Mouse (Mus musculus) megakaryocyte progenitor cell, adult 5-6 weeks (primary cell): ENCODE data around the gene Fam155a. TPM values are rescaled to one million over a fixed set of nuclear protein-coding genes. Genes with fewer than 3 reads are reported as not detected.
"Not testable (repeated sequence)": the region's sequence is repeated elsewhere in the genome, so short reads cannot be mapped to it uniquely, and the experiment has no call there.

Source experiments
- ATAC-seq: replicated peaks from 2 replicates; pipeline ENCODE4 v1.8.0; 2016; ENCODE audit warnings: mild to moderate bottlenecking, moderate TSS enrichment, inconsistent platforms; ENCODE audit not compliant: poor library complexity
- total RNA-seq, 2 experiments: library from RNA; stranded (forward) in 1 of 2; stranded (reverse) in 1 of 2; fragments of 157-497, 149-512 nt in 1 of 2; fragments of 200-1000 nt in 1 of 2; gene quantifications; 2 replicates each; pipeline versions ENCODE4 v1.2.3 to v1.2.4; 2015 to 2017

Fam155a gene
- total RNA-seq, 2 experiments from 2014 or later = not detected

GRCm38 (mm10) chr8:9692370-9692769 is 78.6 kb downstream of the Fam155a start:
- no peak for ATAC-seq

DNA sequence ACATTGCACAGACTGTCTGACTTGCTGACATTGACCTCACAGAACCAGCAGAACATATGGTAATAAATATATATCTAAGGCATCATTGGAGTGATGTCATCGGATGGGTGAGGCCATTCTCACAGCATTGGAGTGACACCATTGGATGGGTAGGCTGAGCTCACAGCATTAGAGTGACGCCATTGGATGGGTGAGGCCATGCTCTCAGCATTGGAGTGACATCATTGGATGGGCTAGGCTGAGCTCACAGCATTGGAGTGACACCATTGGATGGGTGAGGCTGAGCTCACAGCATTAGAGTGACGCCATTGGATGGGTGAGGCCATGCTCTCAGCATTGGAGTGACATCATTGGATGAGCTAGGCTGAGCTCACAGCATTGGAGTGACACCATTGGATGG is 110.9 kb downstream of the Fam155a start:
- not testable (repeated sequence) for ATAC-seq

- ATAC-seq = no peak
Measured at GRCm38 (mm10) chr8:9656901-9657300, 114.1 kb downstream of the Fam155a start.

GRCm38 (mm10) chr8:9654826-9655225 is 116.1 kb downstream of the Fam155a start:
- ATAC-seq = no peak

DNA sequence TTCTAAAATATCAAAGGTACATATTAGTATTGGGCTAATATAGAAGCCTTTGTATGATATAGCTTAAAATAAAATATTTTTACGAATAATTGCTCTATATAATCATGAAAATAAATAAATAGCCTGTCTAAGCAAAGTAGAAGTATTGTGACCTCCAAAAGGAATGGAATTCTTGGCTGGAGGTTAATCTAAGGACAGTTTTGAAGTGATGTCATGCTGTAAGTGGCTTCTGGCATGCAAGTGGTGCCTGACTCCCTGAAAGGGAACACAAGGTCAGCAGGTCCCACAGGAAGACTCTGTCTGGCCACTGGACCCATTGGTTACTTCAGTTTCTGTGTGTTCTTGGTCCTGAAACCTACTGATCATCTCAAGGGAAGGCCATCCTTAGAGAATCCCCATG is 117.3 kb downstream of the Fam155a start:
- no peak for ATAC-seq

DNA sequence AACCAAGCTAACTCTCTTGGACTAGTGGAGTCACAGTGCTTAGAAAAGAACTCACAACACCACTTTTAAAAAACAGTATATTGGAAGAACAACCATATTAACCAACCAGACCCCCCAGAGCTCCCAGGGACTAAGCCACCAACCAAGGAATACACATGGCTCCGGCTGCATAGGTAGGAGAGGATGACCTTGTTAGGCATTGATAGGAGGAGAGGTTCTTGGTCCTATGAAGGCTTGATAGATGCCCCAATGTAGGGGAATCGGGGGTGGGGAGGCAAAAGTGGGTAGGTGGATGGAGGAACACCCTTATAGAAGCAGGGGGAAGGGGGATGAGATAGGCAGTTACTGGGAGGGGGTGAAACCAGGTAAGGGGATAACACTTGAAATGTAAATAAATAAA is 132.8 kb downstream of the Fam155a start:
- no peak for ATAC-seq

- no peak for ATAC-seq
Measured at GRCm38 (mm10) chr8:9635240-9635639, 135.7 kb downstream of the Fam155a start.

DNA sequence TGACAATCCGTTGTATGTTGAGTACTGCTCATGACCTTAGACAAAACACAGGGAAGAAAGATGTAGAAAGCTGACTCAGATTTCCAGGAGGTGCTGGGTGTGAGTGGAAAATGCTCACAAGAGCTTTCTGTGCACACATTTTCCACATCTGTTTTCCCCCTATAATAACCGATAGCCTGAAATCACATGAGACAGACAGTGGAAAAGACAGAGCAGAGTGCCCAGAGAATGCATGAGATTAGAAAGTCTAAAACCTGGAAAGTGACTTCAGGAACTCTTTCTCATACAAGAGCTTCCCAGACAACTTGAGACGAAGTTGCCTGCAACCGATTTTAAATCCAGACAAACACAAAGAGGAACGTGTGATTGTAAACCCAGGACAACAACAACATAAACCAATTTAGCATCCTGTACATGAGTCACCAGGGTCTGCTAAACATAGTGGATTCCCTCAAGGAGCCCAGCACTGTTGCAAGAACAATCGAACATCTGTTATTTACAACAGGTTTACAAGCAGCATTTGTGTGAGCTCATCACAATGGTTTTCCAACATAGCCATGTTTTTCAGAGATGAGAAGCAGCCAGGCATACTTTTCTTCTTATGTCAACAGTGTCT is 163.8 kb downstream of the Fam155a start:
- no peak for ATAC-seq

- ATAC-seq = no peak
Measured at GRCm38 (mm10) chr8:9596003-9596402, 175.0 kb downstream of the Fam155a start.

DNA sequence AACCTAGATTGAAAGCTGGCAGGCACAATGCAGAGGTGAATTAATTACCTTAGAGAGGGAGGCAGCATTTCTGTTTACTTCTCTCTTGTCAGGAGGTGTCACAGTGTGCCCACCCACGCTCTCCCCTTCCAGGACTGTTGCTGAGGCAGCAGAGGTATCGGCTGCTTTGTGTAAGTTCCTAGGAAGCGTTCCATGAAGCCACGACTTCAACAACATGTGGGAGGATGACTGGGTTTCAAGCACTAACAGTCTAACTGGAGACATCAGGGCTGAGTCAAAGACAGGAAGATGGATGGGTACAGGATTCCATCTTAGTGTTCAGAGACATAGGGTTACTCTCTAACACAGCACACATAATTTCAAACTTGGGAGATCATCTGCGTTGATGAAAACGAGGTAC is 189.1 kb downstream of the Fam155a start:
- ATAC-seq = no peak

DNA sequence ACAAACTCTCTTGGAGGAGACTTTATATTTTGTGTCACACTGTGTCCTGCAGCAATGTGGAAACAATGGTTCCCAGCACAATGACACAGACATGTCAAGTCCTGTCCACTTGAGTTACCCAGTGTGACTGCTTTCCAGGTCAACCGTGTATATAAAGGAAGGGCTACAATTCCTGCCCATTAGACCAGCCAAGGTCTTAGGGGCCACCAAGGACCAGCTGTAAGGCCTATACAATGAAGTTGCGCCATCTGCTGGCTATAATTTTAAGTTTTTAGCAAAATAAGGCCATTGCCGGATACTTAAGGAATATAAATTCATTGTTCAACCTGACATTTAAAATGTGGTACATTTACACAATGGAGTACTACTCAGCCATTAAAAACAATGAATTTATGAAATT is 190.8 kb downstream of the Fam155a start:
- peak; percentile 66 for ATAC-seq

DNA sequence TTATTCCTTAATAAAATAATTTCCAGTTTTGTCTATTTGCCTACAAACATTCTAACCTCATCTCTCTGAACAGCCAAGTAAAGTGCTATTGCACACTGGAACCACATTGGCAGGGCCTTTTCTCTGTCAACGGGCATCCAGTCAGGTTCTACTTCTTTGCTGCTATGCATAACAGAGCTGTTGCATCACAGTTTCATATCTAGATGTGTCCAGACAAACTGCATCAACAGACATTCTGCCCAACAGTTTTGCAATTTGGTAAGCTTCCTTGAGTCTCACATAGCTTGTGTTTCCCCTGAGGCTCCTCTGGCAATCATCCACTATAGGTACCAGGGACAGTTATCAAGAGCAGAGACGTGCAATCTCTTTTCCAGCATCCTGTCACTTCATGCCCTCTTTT is 199.0 kb downstream of the Fam155a start:
- peak; percentile 80 for ATAC-seq

DNA sequence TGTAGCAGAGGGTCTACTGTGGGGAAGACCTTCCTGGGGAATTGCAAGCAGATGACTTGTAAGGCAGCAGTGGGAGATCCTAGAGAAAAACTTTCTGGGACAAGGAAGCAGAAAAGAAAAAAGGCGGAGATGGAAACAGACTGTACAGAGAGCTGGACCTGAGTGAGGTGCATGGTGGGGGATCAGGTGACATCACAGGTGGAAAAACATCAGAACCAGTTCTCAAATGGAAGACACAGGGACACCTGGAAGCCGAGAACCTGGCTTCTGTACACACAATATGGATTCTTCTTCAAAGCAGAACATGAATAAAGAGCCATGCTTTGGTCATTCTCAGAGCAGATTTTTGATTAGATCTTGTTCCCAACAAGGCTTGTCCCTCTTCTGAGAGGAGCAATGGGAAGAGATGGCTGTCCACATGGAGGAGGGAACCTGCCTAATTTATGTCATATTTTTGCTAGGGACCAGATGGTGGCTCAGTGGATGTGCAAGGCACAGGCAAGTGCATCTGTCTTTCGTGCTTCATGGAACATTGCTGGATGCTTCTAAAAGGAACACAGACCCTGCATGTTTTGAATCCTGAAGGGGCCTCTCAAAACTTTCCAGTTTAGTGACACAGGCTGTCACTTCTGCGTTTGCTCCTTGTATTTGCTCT is 201.3 kb downstream of the Fam155a start:
- ATAC-seq = no peak

- ATAC-seq = no peak
Measured at GRCm38 (mm10) chr8:9549199-9549598, 221.8 kb downstream of the Fam155a start.

GRCm38 (mm10) chr8:9547558-9547954 is 223.4 kb downstream of the Fam155a start:
- no peak for ATAC-seq

DNA sequence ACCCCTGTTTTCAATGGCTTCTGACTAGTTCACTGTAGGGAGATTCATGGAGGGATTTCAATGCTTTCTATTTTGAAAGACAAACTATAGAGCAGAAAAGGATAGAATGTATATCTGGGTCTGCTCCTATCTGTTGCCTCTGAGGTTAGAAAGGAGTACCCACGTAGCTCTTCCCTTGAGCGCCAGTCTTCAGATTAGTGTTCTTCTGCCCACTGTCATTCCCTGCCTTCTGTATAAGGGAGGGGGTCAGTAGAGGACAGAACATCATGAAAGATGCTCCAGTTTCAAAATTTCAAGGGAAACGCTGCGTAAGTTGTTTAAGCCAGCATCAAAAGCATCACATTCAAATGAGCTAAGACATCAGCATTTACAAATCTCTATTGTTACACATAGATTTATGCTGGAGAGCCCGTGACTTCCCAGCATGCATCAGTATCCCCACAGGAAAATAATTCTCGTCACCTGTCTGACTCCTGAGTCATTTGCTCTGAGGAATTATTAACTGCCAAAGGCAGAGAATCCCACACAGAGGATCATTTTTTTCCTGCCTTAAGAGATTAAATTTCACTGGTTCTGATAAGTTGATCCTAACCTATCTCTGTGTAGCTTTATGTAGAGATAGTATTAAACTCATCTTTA is 223.9 kb downstream of the Fam155a start:
- no peak for ATAC-seq

- ATAC-seq = no peak
Measured at GRCm38 (mm10) chr8:9546429-9546828, 224.5 kb downstream of the Fam155a start.

- ATAC-seq = no peak
Measured at GRCm38 (mm10) chr8:9545665-9546064, 225.3 kb downstream of the Fam155a start.

GRCm38 (mm10) chr8:9535730-9536372 is 235.1 kb downstream of the Fam155a start:
- ATAC-seq = no peak

DNA sequence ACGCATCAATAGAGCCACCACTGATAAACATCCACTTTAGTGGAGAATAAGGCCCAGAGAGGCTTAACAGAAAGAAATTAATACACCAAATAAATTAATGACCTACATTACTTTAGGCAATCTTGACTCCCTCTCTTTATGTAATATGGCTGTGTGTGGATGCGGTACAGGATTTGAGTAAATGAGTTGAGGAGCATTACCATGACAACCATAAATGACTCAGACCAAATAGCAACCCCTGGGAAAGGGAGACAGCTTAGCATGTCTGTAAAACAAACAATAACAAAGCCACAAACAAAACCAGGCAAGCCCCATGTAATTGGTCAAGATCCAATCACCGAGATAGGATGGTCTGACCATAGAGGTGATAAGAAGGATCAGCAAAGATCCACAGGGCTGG is 244.4 kb downstream of the Fam155a start:
- no peak for ATAC-seq

GRCm38 (mm10) chr8:9521577-9521976 is 249.4 kb downstream of the Fam155a start:
- no peak for ATAC-seq

DNA sequence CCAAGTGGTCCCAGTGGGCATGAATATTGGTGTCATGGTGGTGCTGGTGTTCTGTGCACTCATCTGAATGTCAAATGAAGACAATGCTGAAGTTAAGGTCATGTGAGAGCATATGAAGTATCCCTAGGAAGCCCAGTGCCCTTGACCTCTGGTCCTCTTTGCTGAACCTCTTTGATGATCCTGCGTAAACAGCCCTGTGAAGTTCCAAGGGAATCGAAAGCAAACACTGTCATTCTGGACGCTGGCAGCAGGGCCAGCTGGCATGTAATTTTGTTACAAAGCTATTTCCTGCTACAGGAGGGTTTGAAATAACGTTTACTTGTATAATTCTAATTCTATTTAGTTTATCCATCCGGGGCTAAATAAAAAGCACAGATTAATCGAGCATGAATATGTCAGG is 270.2 kb downstream of the Fam155a start:
- no peak for ATAC-seq
